Mouse (Mus musculus) cerebellum, adult 2 months (tissue): ENCODE measurements at regions not wholly inside any gene's neighbourhood (a gene's known extent, or its start where the extent isn't known, plus 50 kb on each side); places are given as distances from the start of the nearest gene placed in this dataset.

Experiments used
- DNase-seq, 2 experiments: peaks; one replicate each; pipeline ENCODE4 v3.0.0; 2021
- H3K27ac ChIP-seq: fragments of 200-500 bp; 2 replicates; pipeline ENCODE4 v1.5.1; 2012; ENCODE audit warnings: low read length, control low read depth, inconsistent platforms; ENCODE audit not compliant: insufficient read depth
- H3K27me3 ChIP-seq: fragments of 200-500 bp; 2 replicates; pipeline ENCODE4 v1.6.1; 2012; ENCODE audit warnings: inconsistent platforms, mild to moderate bottlenecking, low read length, moderate library complexity; ENCODE audit not compliant: control insufficient read depth, insufficient read depth
- H3K4me1 ChIP-seq: fragments of 200-500 bp; 2 replicates; pipeline ENCODE4 v1.6.1; 2011; ENCODE audit warnings: low read length; ENCODE audit not compliant: control insufficient read depth, insufficient read depth
- H3K4me3 ChIP-seq: fragments of 200-500 bp; replicated peaks from 2 replicates; pipeline ENCODE3; 2011; ENCODE audit warnings: mild to moderate bottlenecking, low read depth, low read length, control low read depth; ENCODE audit not compliant: insufficient read depth
- CTCF ChIP-seq: fragments of 200-500 bp; IDR thresholded peaks from 2 replicates; pipeline ENCODE4 v1.5.1; 2011; ENCODE audit warnings: low read depth, mild to moderate bottlenecking, control low read depth, low read length, moderate library complexity, borderline replicate concordance; ENCODE audit not compliant: insufficient read depth
- POLR2A ChIP-seq: fragments of 200-500 bp; IDR thresholded peaks from 2 replicates; pipeline ENCODE4 v1.6.1; 2011; ENCODE audit warnings: low read length, control low read depth, borderline replicate concordance; ENCODE audit not compliant: insufficient read depth
- WGBS: fragments of 180-500 bp; shearing (Covaris S2); methylation state at CpG from one replicate; pipeline ENCODE4 v1.1.7; 2018; 5-methylcytosine and 5-hydroxymethylcytosine counted together

GRCm38 (mm10) chr9:61776446-61776845 is 137.9 kb downstream of the Rplp1 start:
- TF ChIP-seq POLR2A (no peak), CTCF (no peak)
- H3K4me3 ChIP-seq = no peak overlapping the region
- WGBS = 97% methylated on average over 2 of the region's 2 CpGs
- DNase-seq = no peak
- peaks cover 23% of the 10 kb centered on the region for H3K4me1 ChIP-seq
- no peak overlapping the region for H3K27ac ChIP-seq
- H3K27me3 ChIP-seq = no peaks in the 10 kb centered on the region

- TF ChIP-seq CTCF (no peak), POLR2A (no peak)
- no peaks in the 10 kb centered on the region for H3K27me3 ChIP-seq
- H3K27ac ChIP-seq = no peak overlapping the region
- no peak overlapping the region for H3K4me3 ChIP-seq
- DNase-seq = no peak
- H3K4me1 ChIP-seq = no peaks in the 10 kb centered on the region
- WGBS = 91% methylated on average over 17 of the region's 17 CpGs
These were observed 144.0 kb downstream of the Rplp1 start for GRCm38 (mm10) chr9:61770207-61770955.

- no peak for DNase-seq
- no peaks in the 10 kb centered on the region for H3K4me1 ChIP-seq
- no peak overlapping the region for H3K27ac ChIP-seq
- no peaks in the 10 kb centered on the region for H3K27me3 ChIP-seq
- TF ChIP-seq POLR2A = no peak
- no peak for TF ChIP-seq CTCF
- 88% methylated on average over 6 of the region's 6 CpGs for WGBS
- no peak overlapping the region for H3K4me3 ChIP-seq
These were observed 148.2 kb downstream of the Rplp1 start for GRCm38 (mm10) chr9:61766187-61766586.

GRCm38 (mm10) chr9:61765366-61765765 is 149.0 kb downstream of the Rplp1 start:
- Histone ChIP-seq H3K27me3 (no peaks in the 10 kb centered on the region), H3K4me1 (no peaks in the 10 kb centered on the region), H3K4me3 (no peak overlapping the region), H3K27ac (no peak overlapping the region)
- no peak for DNase-seq
- TF ChIP-seq POLR2A = no peak
- TF ChIP-seq CTCF = no peak
- 66% methylated on average over 5 of the region's 5 CpGs for WGBS

- no peak overlapping the region for H3K4me3 ChIP-seq
- 99% methylated on average over 3 of the region's 3 CpGs for WGBS
These were observed 156.5 kb downstream of the Rplp1 start for GRCm38 (mm10) chr9:61757806-61758205.

GRCm38 (mm10) chr9:61756801-61757342 is 157.5 kb downstream of the Rplp1 start:
- no peak overlapping the region for H3K27ac ChIP-seq
- no peaks in the 10 kb centered on the region for H3K27me3 ChIP-seq
- TF ChIP-seq POLR2A = no peak
- 9% methylated on average over 24 of the region's 24 CpGs for WGBS
- DNase-seq = peak; percentile 27 to 37
- no peak overlapping the region for H3K4me3 ChIP-seq
- peaks cover 4% of the 10 kb centered on the region for H3K4me1 ChIP-seq

More at GRCm38 (mm10) chr9:61757806-61758205, 156.5 kb downstream of the Rplp1 start:
- TF ChIP-seq POLR2A (no peak), CTCF (no peak)
- DNase-seq = no peak
- Histone ChIP-seq H3K27me3 (no peaks in the 10 kb centered on the region), H3K27ac (no peak overlapping the region), H3K4me1 (peaks cover 4% of the 10 kb centered on the region)

- Histone ChIP-seq H3K4me3 (no peak overlapping the region), H3K27me3 (no peaks in the 10 kb centered on the region), H3K4me1 (peaks cover 4% of the 10 kb centered on the region), H3K27ac (no peak overlapping the region)
- no peak for DNase-seq
- 74% methylated on average over 15 of the region's 15 CpGs for WGBS
- TF ChIP-seq CTCF = no peak
- no peak for TF ChIP-seq POLR2A
These were observed 158.0 kb downstream of the Rplp1 start for GRCm38 (mm10) chr9:61756224-61756800.

GRCm38 (mm10) chr9:61755311-61755710 is 159.0 kb downstream of the Rplp1 start:
- H3K27ac ChIP-seq = no peak overlapping the region
- H3K27me3 ChIP-seq = no peaks in the 10 kb centered on the region
- 96% methylated on average over 3 of the region's 3 CpGs for WGBS
- peaks cover 4% of the 10 kb centered on the region for H3K4me1 ChIP-seq
- H3K4me3 ChIP-seq = no peak overlapping the region
- TF ChIP-seq POLR2A (no peak), CTCF (no peak)
- no peak for DNase-seq
